30 mouse cellular contexts compared by ENCODE assay signal in the genomic region with DNA sequence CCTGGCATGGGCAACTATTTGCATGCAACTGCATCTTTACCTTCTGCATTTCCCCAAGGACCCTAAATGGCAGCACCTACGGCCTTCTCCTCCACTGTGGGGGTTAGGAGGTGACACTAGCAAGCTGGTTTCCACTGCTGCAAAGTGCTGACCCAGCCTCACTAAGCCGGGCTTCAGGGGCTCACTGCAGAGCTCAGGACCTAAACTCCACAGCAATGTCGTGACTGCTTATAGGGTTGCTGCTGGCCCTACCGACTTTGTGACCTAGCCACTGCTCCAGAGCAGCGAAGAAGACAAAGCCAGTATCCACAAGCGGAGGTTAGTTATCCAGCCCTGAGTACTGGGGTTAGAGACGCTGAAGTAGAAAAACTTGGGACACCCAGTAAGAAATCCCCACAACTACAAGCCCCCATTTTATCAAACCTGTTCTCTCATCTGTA. TPM values are rescaled to one million over a fixed set of nuclear protein-coding genes. Genes with fewer than 3 reads are reported as not detected.
DNase-seq lines count a peak whose midpoint lies in the region; ATAC-seq lines count a peak whose summit lies in the region.
"Had no signal": no experiment of that assay in that cellular context is flagged by ENCODE, and none has a peak within 500 bp of the region (broad histone marks: within the 10 kb centered on the region; RNA-seq: fewer than 3 reads in every experiment).

No protein-coding gene starts in this region.

- no peaks in the 10 kb centered on the region for H3K36me3 ChIP-seq in hindbrain, embryonic 11.5 days (ENCODE audit: control insufficient read depth, insufficient read depth, low read length)
- H3K36me3 ChIP-seq in hindbrain, embryonic 10.5 days = no peaks in the 10 kb centered on the region
- H3K36me3 ChIP-seq in embryonic facial prominence, embryonic 11.5 days (replicated peaks; ENCODE audit: control insufficient read depth, insufficient read depth, low read depth, low read length) = no peaks in the 10 kb centered on the region
- H3K36me3 ChIP-seq in limb, embryonic 10.5 days = no peaks in the 10 kb centered on the region
- H3K36me3 ChIP-seq: embryonic facial prominence, embryonic 15.5 days; limb, embryonic 13.5 days; liver, embryonic 13.5 days; neural tube, embryonic 13.5 days had no signal

- no peak overlapping the region for H3K4me2 ChIP-seq in hindbrain, embryonic 11.5 days (replicated peaks; ENCODE audit: low read depth, low read length)
- H3K4me2 ChIP-seq in embryonic facial prominence, embryonic 11.5 days (ENCODE audit: low read depth, low read length) = no peak overlapping the region
- H3K4me2 ChIP-seq: embryonic facial prominence, embryonic 15.5 days; limb, embryonic 13.5 days; liver, embryonic 13.5 days; lung, embryonic 14.5 days; neural tube, embryonic 13.5 days had no signal

- peak; percentile 84 for DNase-seq in heart, adult 11 months
- no peak for DNase-seq in heart, postnatal 14 days
- peak; percentile 48 for DNase-seq in hindbrain, embryonic 11.5 days (ENCODE audit: low spot score)
- DNase-seq in hindbrain, embryonic 10.5 days (ENCODE audit: low spot score) = no peak
- peak; percentile 1 for DNase-seq in embryonic facial prominence, embryonic 11.5 days (ENCODE audit: low spot score)
- peak; percentile 53 for DNase-seq in limb, embryonic 10.5 days (ENCODE audit: low spot score)
- no peak for DNase-seq in frontal cortex, postnatal 36 days (ENCODE audit: low spot score in 2 of 2)
- DNase-seq: cerebellum, adult 8-10 months; gastrocnemius, postnatal 10 days; kidney, adult 11 months; liver, embryonic 13.5 days; lung, embryonic 14.5 days; lung, postnatal 36 days; right cerebral cortex, postnatal 14 days; spleen, adult 18-20 months had no signal

- ATAC-seq in hindbrain, embryonic 11.5 days (ENCODE audit: low FRiP score) = no peak
- ATAC-seq in embryonic facial prominence, embryonic 11.5 days (replicated peaks; ENCODE audit: insufficient number of reproducible peaks, low FRiP score, low TSS enrichment, low read depth) = no peak
- ATAC-seq: hindbrain, postnatal 0 days had no signal

- no peaks in the 10 kb centered on the region for H3K9me3 ChIP-seq in hindbrain, embryonic 11.5 days (ENCODE audit: control insufficient read depth, low read length)
- no peaks in the 10 kb centered on the region for H3K9me3 ChIP-seq in hindbrain, embryonic 10.5 days
- H3K9me3 ChIP-seq in embryonic facial prominence, embryonic 11.5 days (replicated peaks; ENCODE audit: control insufficient read depth, low read length) = no peaks in the 10 kb centered on the region
- H3K9me3 ChIP-seq in limb, embryonic 10.5 days (replicated peaks) = no peaks in the 10 kb centered on the region
- H3K9me3 ChIP-seq: embryonic facial prominence, embryonic 15.5 days; limb, embryonic 13.5 days; liver, embryonic 13.5 days; neural tube, embryonic 13.5 days had no signal

- H3K4me3 ChIP-seq in hindbrain, embryonic 11.5 days (ENCODE audit: low read depth, low read length) = no peak overlapping the region
- H3K4me3 ChIP-seq in hindbrain, embryonic 10.5 days = no peak overlapping the region
- no peak overlapping the region for H3K4me3 ChIP-seq in embryonic facial prominence, embryonic 11.5 days (ENCODE audit: low read depth, low read length)
- H3K4me3 ChIP-seq in limb, embryonic 10.5 days = no peak overlapping the region
- H3K4me3 ChIP-seq: embryonic facial prominence, embryonic 15.5 days; limb, embryonic 13.5 days; liver, embryonic 13.5 days; neural tube, embryonic 13.5 days had no signal

- H3K27ac ChIP-seq in hindbrain, embryonic 11.5 days (ENCODE audit: low read depth, low read length) = no peak overlapping the region
- no peak overlapping the region for H3K27ac ChIP-seq in hindbrain, embryonic 10.5 days
- H3K27ac ChIP-seq in embryonic facial prominence, embryonic 11.5 days (replicated peaks; ENCODE audit: low read depth, low read length) = no peak overlapping the region
- H3K27ac ChIP-seq in limb, embryonic 10.5 days = no peak overlapping the region
- H3K27ac ChIP-seq: embryonic facial prominence, embryonic 15.5 days; hindbrain, postnatal 0 days; kidney, postnatal 0 days; limb, embryonic 13.5 days; liver, embryonic 13.5 days; neural tube, embryonic 13.5 days had no signal

- H3K27me3 ChIP-seq in hindbrain, embryonic 11.5 days (ENCODE audit: control insufficient read depth, insufficient read depth, low read length) = peaks cover 87% of the 10 kb centered on the region
- H3K27me3 ChIP-seq in hindbrain, embryonic 10.5 days (ENCODE audit: insufficient read depth, poor library complexity, severe bottlenecking) = peaks cover 100% of the 10 kb centered on the region
- peaks cover 82% of the 10 kb centered on the region for H3K27me3 ChIP-seq in embryonic facial prominence, embryonic 11.5 days (ENCODE audit: control insufficient read depth, insufficient read depth, low read length)
- H3K27me3 ChIP-seq in limb, embryonic 10.5 days (ENCODE audit: low read depth, poor library complexity, severe bottlenecking) = peaks cover 100% of the 10 kb centered on the region
- H3K27me3 ChIP-seq: CH12.LX had no signal

- WGBS in hindbrain, embryonic 11.5 days = 3% methylated on average over 7 of the region's 7 CpGs
- under 1% methylated on average over 7 of the region's 7 CpGs for WGBS in hindbrain, embryonic 10.5 days
- 5% methylated on average over 7 of the region's 7 CpGs for WGBS in embryonic facial prominence, embryonic 11.5 days
- 1% methylated on average over 7 of the region's 7 CpGs for WGBS in limb, embryonic 10.5 days

- intact Hi-C loops in heart, postnatal 14 days (cut with DNase I) = no loop called here

- no peaks in the 10 kb centered on the region for H3K4me1 ChIP-seq in hindbrain, embryonic 11.5 days (replicated peaks; ENCODE audit: control insufficient read depth, insufficient read depth, low read length)
- peaks cover 17% of the 10 kb centered on the region for H3K4me1 ChIP-seq in hindbrain, embryonic 10.5 days (replicated peaks)
- H3K4me1 ChIP-seq in embryonic facial prominence, embryonic 11.5 days (ENCODE audit: control insufficient read depth, insufficient read depth, low read length) = peaks cover 3% of the 10 kb centered on the region; the same call in 1 of the 2 replicates
- peaks cover 16% of the 10 kb centered on the region for H3K4me1 ChIP-seq in limb, embryonic 10.5 days

- H3K9ac ChIP-seq in hindbrain, embryonic 11.5 days (ENCODE audit: low read depth, low read length) = no peak overlapping the region
- H3K9ac ChIP-seq in embryonic facial prominence, embryonic 11.5 days (replicated peaks; ENCODE audit: low read length) = no peak overlapping the region
- H3K9ac ChIP-seq: embryonic facial prominence, embryonic 15.5 days; limb, embryonic 13.5 days; liver, embryonic 13.5 days; lung, embryonic 14.5 days; neural tube, embryonic 13.5 days had no signal

RNA-seq across cellular contexts. Expression of a gene that starts 7.2 kb away (rescaled TPM):
- total RNA-seq in heart, postnatal 14 days (2021) = 10 to 100 TPM; 78.9 to 80.4 TPM
- polyA plus RNA-seq in hindbrain, embryonic 11.5 days (2014; fragmentation: Nextera tagmentation; extraction: Ambion mirVana) = not detected in 2 replicates
- polyA plus RNA-seq in hindbrain, embryonic 10.5 days (2016; fragmentation: Nextera tagmentation; extraction: Ambion mirVana) = 0.21 TPM in 1 of 2 replicates, not detected in the other
- polyA plus RNA-seq in embryonic facial prominence, embryonic 11.5 days (2014; fragmentation: Nextera tagmentation; extraction: Ambion mirVana) = 1.8 and 2.2 TPM in 2 replicates
- polyA plus RNA-seq in limb, embryonic 10.5 days (2016; fragmentation: Nextera tagmentation; extraction: Ambion mirVana) = 0.10 and 0.14 TPM in 2 replicates
- total RNA-seq: adrenal gland, adult 18-20 months; CH12.LX; common myeloid progenitor, adult 5-6 weeks; gastrocnemius, postnatal 10 days; hindbrain, postnatal 0 days; layer of hippocampus, postnatal 14 days; megakaryocyte-erythroid progenitor cell, adult 5-6 weeks; MEL; monocyte, adult 5-6 weeks had no signal
- polyA plus RNA-seq: frontal cortex, adult 2 months; hindbrain, postnatal 0 days; kidney, postnatal 0 days; limb, embryonic 13.5 days; liver, embryonic 13.5 days; thymus, postnatal 0 days; urinary bladder, adult 2 months had no signal

RNA-seq across cellular contexts. Expression of a gene that starts 56.7 kb away (rescaled TPM):
- 10 to 100 TPM; 27.0 to 32.0 TPM for total RNA-seq in heart, postnatal 14 days (2021)
- 45.9 and 52.9 TPM in 2 replicates for polyA plus RNA-seq in hindbrain, embryonic 11.5 days (2014; fragmentation: Nextera tagmentation; extraction: Ambion mirVana)
- polyA plus RNA-seq in hindbrain, embryonic 10.5 days (2016; fragmentation: Nextera tagmentation; extraction: Ambion mirVana) = 48.4 and 54.3 TPM in 2 replicates
- polyA plus RNA-seq in embryonic facial prominence, embryonic 11.5 days (2014; fragmentation: Nextera tagmentation; extraction: Ambion mirVana) = 52.4 and 54.2 TPM in 2 replicates
- 46.0 and 46.9 TPM in 2 replicates for polyA plus RNA-seq in limb, embryonic 10.5 days (2016; fragmentation: Nextera tagmentation; extraction: Ambion mirVana)

Comparison
In these comparisons a context has a peak if more than half of its experiments do, and no peak if none do; other contexts are left out.
1. DNase-seq: peak in heart, adult 11 months (single experiment), hindbrain, embryonic 11.5 days (single experiment), embryonic facial prominence, embryonic 11.5 days (single experiment) and limb, embryonic 10.5 days (single experiment); none in heart, postnatal 14 days (0 of 2), hindbrain, embryonic 10.5 days (single experiment) and frontal cortex, postnatal 36 days (0 of 2).